Mouse (Mus musculus): ENCODE data around the gene Atcay. TPM values are rescaled to one million over a fixed set of nuclear protein-coding genes. Genes with fewer than 3 reads are reported as not detected.

Gene Atcay
- total RNA-seq, 1 experiment: 4.1 TPM

DNA sequence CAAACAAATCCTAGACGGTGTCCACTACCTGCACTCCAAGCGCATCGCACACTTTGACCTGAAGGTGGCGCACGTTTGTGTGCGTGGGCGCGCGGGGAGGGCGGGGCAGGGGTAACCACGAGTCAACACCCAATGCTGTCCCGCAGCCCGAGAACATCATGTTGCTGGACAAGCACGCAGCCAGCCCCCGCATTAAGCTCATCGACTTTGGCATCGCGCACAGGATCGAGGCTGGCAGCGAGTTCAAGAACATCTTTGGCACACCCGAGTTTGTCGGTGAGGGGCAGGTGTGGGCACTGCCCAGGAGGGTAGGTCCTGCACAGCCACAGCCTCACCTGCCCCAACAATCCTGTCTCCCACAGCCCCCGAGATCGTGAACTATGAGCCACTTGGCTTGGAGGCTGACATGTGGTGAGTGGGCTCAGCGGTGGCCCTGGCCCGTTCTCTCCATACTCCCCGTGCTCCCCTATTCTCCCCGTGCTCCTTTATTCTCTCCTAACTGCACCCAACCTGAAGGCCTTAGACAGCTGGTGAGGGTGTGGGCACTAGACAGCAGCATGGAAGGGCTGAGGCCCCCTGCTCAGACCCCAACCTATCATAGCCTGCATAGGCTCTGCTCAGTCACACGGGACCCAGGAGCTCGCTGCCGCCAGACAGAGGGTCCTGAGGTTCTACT lies 40.3 kb downstream of the Atcay start:
- in situ Hi-C loops (cut with MboI; ENCODE audit: low sequenced_read_pairs in 2 of 2, unreplicated experiment in 2 of 2): no loop called here
- Histone ChIP-seq H3K4me1 (ENCODE audit: control insufficient read depth in 2 of 2, insufficient read depth in 2 of 2, low read length in 2 of 2, poor library complexity in 1 of 2) (peaks cover 2 to 23% of the 10 kb centered on the region in 2 experiments; a peak in 3 of 4 replicates), H3K4me3 (ENCODE audit: insufficient read depth in 1 of 2, low read depth in 1 of 2, low read length in 2 of 2, poor library complexity in 1 of 2, severe bottlenecking in 1 of 2) (peak overlapping the region; percentile 20 to 46), H3K36me3 (ENCODE audit: control insufficient read depth, insufficient read depth, low read length, poor library complexity, severe bottlenecking) (peaks cover 10% of the 10 kb centered on the region), H3K27ac (ENCODE audit: insufficient read depth, low read depth, low read length, poor library complexity, severe bottlenecking) (no peak overlapping the region), H3K9ac (ENCODE audit: insufficient read depth, low read depth, low read length, poor library complexity, severe bottlenecking) (peak overlapping the region; percentile 57; the same call in 1 of the 2 replicates), H3K9me3 (ENCODE audit: control insufficient read depth, insufficient read depth, low read depth, low read length) (no peaks in the 10 kb centered on the region)
- TF ChIP-seq ZC3H11A (IDR thresholded peaks at IDR 0.05; ENCODE audit: borderline replicate concordance, low read depth, low read length): no peak
- no peak for TF ChIP-seq CHD2 (IDR thresholded peaks at IDR 0.05; ENCODE audit: low read depth, low read length)
- TF ChIP-seq MAFK (IDR thresholded peaks at IDR 0.05; ENCODE audit: insufficient read depth, low read depth, low read length): no peak
- TF ChIP-seq HCFC1 (IDR thresholded peaks at IDR 0.05; ENCODE audit: borderline replicate concordance, insufficient read depth, low read length): no peak
- no peak for TF ChIP-seq ZNF384 (IDR thresholded peaks at IDR 0.05; ENCODE audit: low read depth, low read length)
- DNase-seq (ENCODE audit: low read depth, low spot score): no peak

DNA sequence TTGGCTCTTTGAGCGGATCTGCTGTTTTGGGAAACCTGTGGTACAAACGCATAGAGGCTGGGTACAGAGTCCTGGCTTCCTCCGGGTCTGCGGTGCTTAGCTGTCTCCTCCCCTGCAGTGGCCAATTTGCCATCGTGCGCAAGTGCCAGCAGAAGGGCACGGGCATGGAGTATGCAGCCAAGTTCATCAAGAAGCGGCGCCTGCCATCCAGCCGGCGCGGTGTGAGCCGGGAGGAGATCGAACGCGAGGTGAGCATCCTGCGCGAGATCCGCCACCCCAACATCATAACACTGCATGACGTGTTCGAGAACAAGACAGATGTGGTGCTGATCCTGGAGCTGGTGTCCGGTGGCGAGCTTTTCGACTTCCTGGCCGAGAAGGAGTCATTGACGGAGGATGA lies 40.8 kb downstream of the Atcay start:
- Histone ChIP-seq H3K4me3 (ENCODE audit: insufficient read depth in 1 of 2, low read depth in 1 of 2, low read length in 2 of 2, poor library complexity in 1 of 2, severe bottlenecking in 1 of 2) (peak overlapping the region; percentile 20 to 46), H3K9ac (ENCODE audit: insufficient read depth, low read depth, low read length, poor library complexity, severe bottlenecking) (peak overlapping the region; percentile 57), H3K27ac (ENCODE audit: insufficient read depth, low read depth, low read length, poor library complexity, severe bottlenecking) (no peak overlapping the region), H3K36me3 (ENCODE audit: control insufficient read depth, insufficient read depth, low read length, poor library complexity, severe bottlenecking) (peaks cover 15% of the 10 kb centered on the region), H3K4me1 (ENCODE audit: control insufficient read depth in 2 of 2, insufficient read depth in 2 of 2, low read length in 2 of 2, poor library complexity in 1 of 2) (peaks cover 2 to 23% of the 10 kb centered on the region in 2 experiments; a peak in 3 of 4 replicates), H3K9me3 (ENCODE audit: control insufficient read depth, insufficient read depth, low read depth, low read length) (no peaks in the 10 kb centered on the region)
- TF ChIP-seq ZNF384 (IDR thresholded peaks at IDR 0.05; ENCODE audit: low read depth, low read length) (no peak), MAFK (IDR thresholded peaks at IDR 0.05; ENCODE audit: insufficient read depth, low read depth, low read length) (no peak), ZC3H11A (IDR thresholded peaks at IDR 0.05; ENCODE audit: borderline replicate concordance, low read depth, low read length) (no peak), HCFC1 (IDR thresholded peaks at IDR 0.05; ENCODE audit: borderline replicate concordance, insufficient read depth, low read length) (no peak), CHD2 (IDR thresholded peaks at IDR 0.05; ENCODE audit: low read depth, low read length) (no peak)
- in situ Hi-C loops (cut with MboI; ENCODE audit: low sequenced_read_pairs in 2 of 2, unreplicated experiment in 2 of 2): no loop called here
- no peak for DNase-seq (ENCODE audit: low read depth, low spot score)

- Histone ChIP-seq H3K36me3 (ENCODE audit: control insufficient read depth, insufficient read depth, low read length, poor library complexity, severe bottlenecking) (peaks cover 18% of the 10 kb centered on the region), H3K27ac (ENCODE audit: insufficient read depth, low read depth, low read length, poor library complexity, severe bottlenecking) (no peak overlapping the region), H3K9ac (ENCODE audit: insufficient read depth, low read depth, low read length, poor library complexity, severe bottlenecking) (no peak overlapping the region), H3K9me3 (ENCODE audit: control insufficient read depth, insufficient read depth, low read depth, low read length) (no peaks in the 10 kb centered on the region), H3K4me1 (ENCODE audit: control insufficient read depth in 2 of 2, insufficient read depth in 2 of 2, low read length in 2 of 2, poor library complexity in 1 of 2) (peaks cover 2 to 21% of the 10 kb centered on the region in 2 experiments; a peak in 3 of 4 replicates), H3K4me3 (ENCODE audit: insufficient read depth in 1 of 2, low read depth in 1 of 2, low read length in 2 of 2, poor library complexity in 1 of 2, severe bottlenecking in 1 of 2) (no peak overlapping the region)
- in situ Hi-C loops (cut with MboI; ENCODE audit: low sequenced_read_pairs in 2 of 2, unreplicated experiment in 2 of 2): no loop called here
- TF ChIP-seq MAFK (IDR thresholded peaks at IDR 0.05; ENCODE audit: insufficient read depth, low read depth, low read length) (no peak), CHD2 (IDR thresholded peaks at IDR 0.05; ENCODE audit: low read depth, low read length) (no peak), ZNF384 (IDR thresholded peaks at IDR 0.05; ENCODE audit: low read depth, low read length) (no peak), ZC3H11A (IDR thresholded peaks at IDR 0.05; ENCODE audit: borderline replicate concordance, low read depth, low read length) (no peak), HCFC1 (IDR thresholded peaks at IDR 0.05; ENCODE audit: borderline replicate concordance, insufficient read depth, low read length) (no peak)
- DNase-seq (ENCODE audit: low read depth, low spot score): no peak
Measured at GRCm38 (mm10) chr10:81187161-81187560, 43.5 kb downstream of the Atcay start.

GRCm38 (mm10) chr10:81184765-81185164 lies 45.9 kb downstream of the Atcay start:
- TF ChIP-seq CHD2 (IDR thresholded peaks at IDR 0.05; ENCODE audit: low read depth, low read length) (no peak), ZNF384 (IDR thresholded peaks at IDR 0.05; ENCODE audit: low read depth, low read length) (no peak), HCFC1 (IDR thresholded peaks at IDR 0.05; ENCODE audit: borderline replicate concordance, insufficient read depth, low read length) (no peak), ZC3H11A (IDR thresholded peaks at IDR 0.05; ENCODE audit: borderline replicate concordance, low read depth, low read length) (no peak), MAFK (IDR thresholded peaks at IDR 0.05; ENCODE audit: insufficient read depth, low read depth, low read length) (no peak)
- Histone ChIP-seq H3K9me3 (ENCODE audit: control insufficient read depth, insufficient read depth, low read depth, low read length) (no peaks in the 10 kb centered on the region), H3K9ac (ENCODE audit: insufficient read depth, low read depth, low read length, poor library complexity, severe bottlenecking) (0 out of 2 replicates have a peak overlapping the region, but pooled peaks have one; percentile 16), H3K4me1 (ENCODE audit: control insufficient read depth in 2 of 2, insufficient read depth in 2 of 2, low read length in 2 of 2, poor library complexity in 1 of 2) (peaks cover 0 to 8% of the 10 kb centered on the region in 2 experiments; a peak in 2 of 4 replicates), H3K36me3 (ENCODE audit: control insufficient read depth, insufficient read depth, low read length, poor library complexity, severe bottlenecking) (peaks cover 37% of the 10 kb centered on the region), H3K4me3 (ENCODE audit: insufficient read depth in 1 of 2, low read depth in 1 of 2, low read length in 2 of 2, poor library complexity in 1 of 2, severe bottlenecking in 1 of 2) (no peak overlapping the region), H3K27ac (ENCODE audit: insufficient read depth, low read depth, low read length, poor library complexity, severe bottlenecking) (peak overlapping the region; percentile 48; the same call in 1 of the 2 replicates)
- no peak for DNase-seq (ENCODE audit: low read depth, low spot score)
- in situ Hi-C loops (cut with MboI; ENCODE audit: low sequenced_read_pairs in 2 of 2, unreplicated experiment in 2 of 2): no loop called here

All from ES-E14 (cell line).